Mouse (Mus musculus) cerebellum, adult (tissue): Measurements from ENCODE around the gene Vmn2r69.

Experiments
- ATAC-seq: cut with Nextera tagmentation; 2 replicates; pipeline ENCODE4 v1.9.2; 2017; ENCODE audit warnings: mild to moderate bottlenecking, moderate library complexity, mixed read lengths; ENCODE audit not compliant: insufficient number of reproducible peaks, low FRiP score, low TSS enrichment

Vmn2r69 gene

GRCm38 (mm10) chr7:85415820-85416219 lies at the start of gene Vmn2r69:
Vmn2r69 (minus strand) TSS chr7:85415920.
- no peak for ATAC-seq
